Mouse (Mus musculus) MEL (cell line): ENCODE measurements at regions not wholly inside any gene's neighbourhood (a gene's known extent, or its start where the extent isn't known, plus 50 kb on each side); places are given as distances from the start of the nearest gene placed in this dataset.

ENCODE experiments used
- DNase-seq: peaks from one replicate; pipeline ENCODE4 v3.0.0; 2011; ENCODE audit warnings: low read depth, low spot score
- H3K27ac ChIP-seq: 2 replicates; pipeline ENCODE4 v1.5.1; 2012; ENCODE audit warnings: low read depth, mild to moderate bottlenecking, control low read depth, low read length, moderate library complexity; ENCODE audit not compliant: control insufficient read depth
- H3K27me3 ChIP-seq, 2 experiments: fragments of 150-350 bp in 1 of 2; sonication (generic) in 1 of 2; 2 replicates each; pipeline ENCODE4 v1.6.1; 2012; ENCODE audit warnings: low read length in 2 of 2, mild to moderate bottlenecking in 2 of 2, improper control_type of control experiment in 1 of 2, moderate library complexity in 1 of 2; ENCODE audit not compliant: insufficient read depth in 2 of 2, control insufficient read depth in 1 of 2
- H3K36me3 ChIP-seq, 2 experiments: 2 replicates each; pipeline ENCODE4 v1.6.1; 2012 to 2014; ENCODE audit warnings: low read length in 2 of 2, improper control_type of control experiment in 1 of 2, inconsistent platforms in 1 of 2, mild to moderate bottlenecking in 1 of 2; ENCODE audit not compliant: insufficient read depth in 2 of 2, control insufficient read depth in 1 of 2
- H3K4me1 ChIP-seq, 2 experiments: fragments of 150-350 bp in 1 of 2; sonication (generic) in 1 of 2; 2 replicates each; pipeline ENCODE4 v1.6.1; 2012; ENCODE audit warnings: low read length in 2 of 2, improper control_type of control experiment in 1 of 2, mild to moderate bottlenecking in 1 of 2; ENCODE audit not compliant: insufficient read depth in 2 of 2, control insufficient read depth in 1 of 2
- H3K4me3 ChIP-seq, 2 experiments: fragments of 150-350 bp in 1 of 2; sonication (generic) in 1 of 2; 2 replicates each; pipeline ENCODE4 v1.5.1; 2012; ENCODE audit warnings: low read depth in 2 of 2, low read length in 2 of 2, mild to moderate bottlenecking in 2 of 2, moderate library complexity in 2 of 2, control low read depth in 1 of 2, improper control_type of control experiment in 1 of 2; ENCODE audit not compliant: control insufficient read depth in 1 of 2, insufficient read depth in 1 of 2
- H3K79me2 ChIP-seq: 2 replicates; pipeline ENCODE4 v1.6.1; 2012; ENCODE audit warnings: mild to moderate bottlenecking, low read length, moderate library complexity; ENCODE audit not compliant: control insufficient read depth, poor library complexity, insufficient read depth
- H3K9ac ChIP-seq: 2 replicates; pipeline ENCODE4 v1.6.1; 2012; ENCODE audit warnings: low read depth, mild to moderate bottlenecking, control low read depth, low read length, moderate library complexity; ENCODE audit not compliant: control insufficient read depth, poor library complexity, severe bottlenecking
- H3K9me3 ChIP-seq: fragments of 150-350 bp; sonication (generic); replicated peaks from 2 replicates; pipeline ENCODE4 v1.6.1; 2012; ENCODE audit warnings: mild to moderate bottlenecking, low read length, improper control_type of control experiment, moderate library complexity; ENCODE audit not compliant: insufficient read depth
- CHD2 ChIP-seq: IDR thresholded peaks from 2 replicates; pipeline ENCODE4 v1.6.1; 2011; ENCODE audit warnings: low read length, improper control_type of control experiment
- CTCF ChIP-seq, 3 experiments: IDR thresholded peaks in 2 of 3; conservative IDR thresholded peaks in 1 of 3; 2 replicates each; pipeline ENCODE4 v1.5.1; 2011 to 2012; ENCODE audit warnings: low read length in 3 of 3, low read depth in 2 of 3, mild to moderate bottlenecking in 2 of 3, improper control_type of control experiment in 1 of 3, inconsistent platforms in 1 of 3, mixed read lengths in 1 of 3, moderate library complexity in 1 of 3; ENCODE audit not compliant: control insufficient read depth in 1 of 3, insufficient read depth in 1 of 3, poor library complexity in 1 of 3, severe bottlenecking in 1 of 3
- GABPA ChIP-seq: IDR thresholded peaks from 2 replicates; pipeline ENCODE4 v1.6.1; 2012; ENCODE audit warnings: low read depth, mild to moderate bottlenecking, inconsistent platforms, low read length, improper control_type of control experiment, moderate library complexity
- GATA1 ChIP-seq: IDR thresholded peaks from 2 replicates; pipeline ENCODE4 v1.6.1; 2011; ENCODE audit warnings: low read depth, low read length, improper control_type of control experiment
- HCFC1 ChIP-seq: IDR thresholded peaks from 2 replicates; pipeline ENCODE4 v1.6.1; 2012; ENCODE audit warnings: low read depth, mild to moderate bottlenecking, inconsistent platforms, low read length, improper control_type of control experiment, moderate library complexity
- JUND ChIP-seq: IDR thresholded peaks from 2 replicates; pipeline ENCODE4 v1.6.1; 2011; ENCODE audit warnings: low read depth, mild to moderate bottlenecking, improper control_type of control experiment, low read length
- MAX ChIP-seq: IDR thresholded peaks from 2 replicates; pipeline ENCODE4 v1.6.1; 2011; ENCODE audit warnings: low read length, improper control_type of control experiment
- MXI1 ChIP-seq: IDR thresholded peaks from 2 replicates; pipeline ENCODE4 v1.6.1; 2011; ENCODE audit warnings: mild to moderate bottlenecking, low read depth, low read length, improper control_type of control experiment
- MYB ChIP-seq: IDR thresholded peaks from 2 replicates; pipeline ENCODE4 v1.6.1; 2011; ENCODE audit warnings: mild to moderate bottlenecking, low read depth, low read length, improper control_type of control experiment
- POLR2A ChIP-seq, 2 experiments: IDR thresholded peaks; 2 replicates each; pipeline ENCODE4 v1.6.1; 2011 to 2012; ENCODE audit warnings: low read length in 2 of 2, mild to moderate bottlenecking in 2 of 2, control low read depth in 1 of 2, improper control_type of control experiment in 1 of 2, low read depth in 1 of 2, moderate library complexity in 1 of 2; ENCODE audit not compliant: control insufficient read depth in 1 of 2, insufficient read depth in 1 of 2, poor library complexity in 1 of 2
- POLR2AphosphoS5 ChIP-seq: IDR thresholded peaks from 2 replicates; pipeline ENCODE4 v1.6.1; 2012; ENCODE audit warnings: low read depth, borderline replicate concordance, mild to moderate bottlenecking, inconsistent platforms, low read length, moderate library complexity, mixed read lengths
- RCOR1 ChIP-seq: IDR thresholded peaks from 2 replicates; pipeline ENCODE4 v1.6.1; 2012; ENCODE audit warnings: low read depth, mild to moderate bottlenecking, inconsistent platforms, low read length, improper control_type of control experiment
- SMC3 ChIP-seq: IDR thresholded peaks from 2 replicates; pipeline ENCODE4 v1.6.1; 2011; ENCODE audit warnings: low read depth, low read length, improper control_type of control experiment
- TBP ChIP-seq: IDR thresholded peaks from 2 replicates; pipeline ENCODE4 v1.8.0; 2011; ENCODE audit warnings: low read depth, low read length, improper control_type of control experiment
- UBTF ChIP-seq: IDR thresholded peaks from 2 replicates; pipeline ENCODE4 v1.6.1; 2012; ENCODE audit warnings: low read depth, mild to moderate bottlenecking, inconsistent platforms, low read length, improper control_type of control experiment, moderate library complexity, borderline replicate concordance; ENCODE audit not compliant: insufficient read depth
- USF2 ChIP-seq, 2 experiments: IDR thresholded peaks; 2 replicates each; pipeline ENCODE4 v1.6.1; 2011 to 2012; ENCODE audit warnings: improper control_type of control experiment in 2 of 2, low read length in 2 of 2, borderline replicate concordance in 1 of 2, inconsistent platforms in 1 of 2, low read depth in 1 of 2, mild to moderate bottlenecking in 1 of 2; ENCODE audit not compliant: insufficient read depth in 1 of 2
- ZC3H11A ChIP-seq: IDR thresholded peaks from 2 replicates; pipeline ENCODE4 v1.6.1; 2012; ENCODE audit warnings: low read depth, mild to moderate bottlenecking, inconsistent platforms, low read length, improper control_type of control experiment
- ZKSCAN1 ChIP-seq: IDR thresholded peaks from 2 replicates; pipeline ENCODE4 v1.6.1; 2012; ENCODE audit warnings: low read depth, mild to moderate bottlenecking, inconsistent platforms, low read length, improper control_type of control experiment, moderate library complexity

GRCm38 (mm10) chr3:155462095-155462494 lies 368.9 kb downstream of the Lrriq3 start:
- no peak for TF ChIP-seq MAX
- TF ChIP-seq MYB, result no peak
- no peak for TF ChIP-seq UBTF
- no peak for TF ChIP-seq GABPA
- no peak for TF ChIP-seq CTCF (IDR thresholded peaks at IDR 0.05 in 2 of 3, conservative IDR thresholded peaks at IDR 0.05 in 1 of 3; ENCODE audit: control insufficient read depth in 1 of 3, insufficient read depth in 1 of 3, low read depth in 2 of 3, low read length in 3 of 3, poor library complexity in 1 of 3, severe bottlenecking in 1 of 3)
- no peak for TF ChIP-seq ZC3H11A
- TF ChIP-seq POLR2AphosphoS5, result no peak
- TF ChIP-seq USF2 (IDR thresholded peaks at IDR 0.05; ENCODE audit: borderline replicate concordance in 1 of 2, insufficient read depth in 1 of 2, low read depth in 1 of 2, low read length in 2 of 2), result no peak
- TF ChIP-seq TBP, result no peak
- no peak for TF ChIP-seq RCOR1
- TF ChIP-seq MXI1, result no peak
- TF ChIP-seq HCFC1, result no peak
- Histone ChIP-seq H3K9me3 (no peaks in the 10 kb centered on the region), H3K36me3 (no peaks in the 10 kb centered on the region), H3K79me2 (no peaks in the 10 kb centered on the region), H3K4me1 (no peaks in the 10 kb centered on the region), H3K9ac (no peak overlapping the region), H3K27ac (no peak overlapping the region), H3K27me3 (no peaks in the 10 kb centered on the region), H3K4me3 (no peak overlapping the region)
- DNase-seq, result no peak

- no peak overlapping the region for H3K4me3 ChIP-seq
- no peaks in the 10 kb centered on the region for H3K4me1 ChIP-seq
- no peak overlapping the region for H3K27ac ChIP-seq
- no peaks in the 10 kb centered on the region for H3K79me2 ChIP-seq
- no peak overlapping the region for H3K9ac ChIP-seq
- TF ChIP-seq MAX, result no peak
- no peak for TF ChIP-seq CHD2
- no peak for TF ChIP-seq SMC3
- TF ChIP-seq JUND, result no peak
- no peak for TF ChIP-seq POLR2A (IDR thresholded peaks at IDR 0.05; ENCODE audit: control insufficient read depth in 1 of 2, insufficient read depth in 1 of 2, low read depth in 1 of 2, low read length in 2 of 2, poor library complexity in 1 of 2)
- TF ChIP-seq GATA1, result no peak
- no peak for TF ChIP-seq ZKSCAN1
- TF ChIP-seq, all 39 proteins: peak for 0
- DNase-seq, result no peak
- Histone ChIP-seq H3K9me3 (no peaks in the 10 kb centered on the region), H3K36me3 (no peaks in the 10 kb centered on the region), H3K27me3 (no peaks in the 10 kb centered on the region)
Measured at GRCm38 (mm10) chr3:155470742-155471141, 377.5 kb downstream of the Lrriq3 start.
